Comparison of ENCODE assay signal across 27 mouse cellular contexts in the genomic region with DNA sequence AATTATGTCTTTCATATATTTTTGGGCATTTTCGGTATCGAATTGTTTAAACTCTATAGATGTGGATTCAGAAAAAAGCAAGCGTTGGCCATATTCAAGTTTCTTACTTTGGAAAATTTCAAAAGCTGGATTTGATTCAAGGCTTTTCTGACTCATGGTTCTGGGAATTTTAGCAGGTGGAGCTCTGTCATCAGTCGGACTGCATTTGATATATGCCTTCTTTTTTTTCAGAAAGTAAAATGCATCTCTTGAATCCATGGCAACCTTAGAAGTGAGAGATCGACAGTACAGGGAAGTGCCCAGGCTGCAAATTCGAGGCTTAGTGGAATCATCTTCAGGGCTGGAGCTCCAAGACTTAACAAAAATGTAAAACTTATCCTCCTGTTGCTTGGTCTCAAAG. TPM values are rescaled to one million over a fixed set of nuclear protein-coding genes. Genes with fewer than 3 reads are reported as not detected.
DNase-seq lines count a peak whose midpoint lies in the region; ATAC-seq lines count a peak whose summit lies in the region.
"Had no signal": no experiment of that assay in that cellular context is flagged by ENCODE, and none has a peak within 500 bp of the region (broad histone marks: within the 10 kb centered on the region; RNA-seq: fewer than 3 reads in every experiment).

No protein-coding gene starts in this region.

- H3K9me3 ChIP-seq in intestine, embryonic 16.5 days (ENCODE audit: control insufficient read depth, low read length) = no peaks in the 10 kb centered on the region
- H3K9me3 ChIP-seq: embryonic facial prominence, embryonic 13.5 days; embryonic facial prominence, embryonic 15.5 days; forebrain, embryonic 10.5 days; forebrain, embryonic 12.5 days; G1E had no signal

- H3K36me3 ChIP-seq in intestine, embryonic 16.5 days (ENCODE audit: control insufficient read depth, insufficient read depth, low read length) = no peaks in the 10 kb centered on the region
- H3K36me3 ChIP-seq: G1E had no signal

- 84% methylated on average over 6 of the region's 6 CpGs for WGBS in intestine, embryonic 16.5 days

- DNase-seq in frontal cortex, postnatal 14 days (ENCODE audit: low spot score in 2 of 2) = no peak
- DNase-seq in NIH3T3 (ENCODE audit: low read depth) = peak; percentile 63
- DNase-seq in Muller cell, postnatal 12 days (ENCODE audit: inconsistent ontology term) = no peak
- DNase-seq: adrenal gland, postnatal 14 days; adrenal gland, postnatal 36 days; B cell, adult 2 months; cerebellum, adult 11 months; cerebellum, adult 18-20 months; cerebellum, adult 8-10 months; cerebellum, adult 9-11 months; cerebellum, postnatal 14 days; cerebellum, postnatal 36 days; embryo, embryonic 11 days had no signal

- H3K4me2 ChIP-seq in intestine, embryonic 16.5 days (ENCODE audit: low read depth, low read length) = no peak overlapping the region
- H3K4me2 ChIP-seq: embryonic facial prominence, embryonic 13.5 days; embryonic facial prominence, embryonic 15.5 days; forebrain, embryonic 12.5 days had no signal

- no peak overlapping the region for H3K4me3 ChIP-seq in intestine, embryonic 16.5 days (ENCODE audit: low read length)
- H3K4me3 ChIP-seq: embryonic facial prominence, embryonic 13.5 days; embryonic facial prominence, embryonic 15.5 days; erythroblast, embryonic 14.5 days; forebrain, embryonic 10.5 days; forebrain, embryonic 12.5 days had no signal

- no peak overlapping the region for H3K9ac ChIP-seq in intestine, embryonic 16.5 days (ENCODE audit: low read depth, low read length)
- H3K9ac ChIP-seq: embryonic facial prominence, embryonic 13.5 days; embryonic facial prominence, embryonic 15.5 days; forebrain, embryonic 12.5 days had no signal

- no peak overlapping the region for H3K27ac ChIP-seq in intestine, embryonic 16.5 days (ENCODE audit: low read length)
- H3K27ac ChIP-seq: embryonic facial prominence, embryonic 13.5 days; embryonic facial prominence, embryonic 15.5 days; forebrain, embryonic 10.5 days; forebrain, embryonic 12.5 days had no signal

- peaks cover 13% of the 10 kb centered on the region for H3K4me1 ChIP-seq in intestine, embryonic 16.5 days (ENCODE audit: control insufficient read depth, insufficient read depth, low read length)

- H3K27me3 ChIP-seq in intestine, embryonic 16.5 days (replicated peaks; ENCODE audit: control insufficient read depth, insufficient read depth, low read length) = no peaks in the 10 kb centered on the region
- H3K27me3 ChIP-seq: CH12.LX; embryonic facial prominence, embryonic 13.5 days; embryonic facial prominence, embryonic 15.5 days; Patski had no signal

- peak; percentile 34; the same call in 1 of the 2 replicates for ATAC-seq in frontal cortex, adult (ENCODE audit: low TSS enrichment)
- no peak for ATAC-seq in intestine, embryonic 16.5 days
- ATAC-seq: activated CD4-positive, CD25-positive, alpha-beta regulatory T cell, adult 4 months; CD4-positive, CD25-positive, alpha-beta regulatory T cell, adult 4 months; forebrain, embryonic 14.5 days; forebrain, embryonic 16.5 days; Patski had no signal

RNA-seq across cellular contexts. Expression of a gene that starts 4.0 kb away (rescaled TPM):
- 12.2 and 14.1 TPM in 2 replicates for polyA plus RNA-seq in intestine, embryonic 16.5 days (2015; fragmentation: Nextera tagmentation; extraction: Ambion mirVana)
- polyA plus RNA-seq: G1E had no signal

RNA-seq across cellular contexts. Expression of a gene that starts 33.0 kb away (rescaled TPM):
- polyA plus RNA-seq in intestine, embryonic 16.5 days (2015; fragmentation: Nextera tagmentation; extraction: Ambion mirVana) = 0.53 and 0.59 TPM in 2 replicates
- polyA plus RNA-seq: erythroblast, embryonic 14.5 days; G1E had no signal

RNA-seq across cellular contexts. Expression of a gene that starts 36.5 kb away (rescaled TPM):
- polyA plus RNA-seq in intestine, embryonic 16.5 days (2015; fragmentation: Nextera tagmentation; extraction: Ambion mirVana) = 1.5 and 1.8 TPM in 2 replicates
- polyA plus RNA-seq: Patski had no signal
